Mouse (Mus musculus) C2C12 (cell line): Measurements from ENCODE around the gene Slc25a35.

Experiments
- CEBPB ChIP-seq: IDR thresholded peaks from one replicate; pipeline ENCODE4 v1.6.1; 2011; ENCODE audit warnings: low read depth, mild to moderate bottlenecking, control low read depth, moderate library complexity
- CTCF ChIP-seq: IDR thresholded peaks from one replicate; pipeline ENCODE4 v1.5.1; 2011; ENCODE audit not compliant: control insufficient read depth, insufficient read depth, insufficient read length
- FOSL1 ChIP-seq: IDR thresholded peaks from one replicate; pipeline ENCODE4 v1.8.0; 2011; ENCODE audit warnings: mild to moderate bottlenecking, low read length; ENCODE audit not compliant: poor library complexity, insufficient read depth, severe bottlenecking
- MAX ChIP-seq: IDR thresholded peaks from one replicate; pipeline ENCODE4 v1.6.1; 2011; ENCODE audit warnings: mild to moderate bottlenecking, control low read depth
- MYOD1 ChIP-seq: IDR thresholded peaks from one replicate; pipeline ENCODE4 v1.6.1; 2011; ENCODE audit warnings: low read depth; ENCODE audit not compliant: control insufficient read depth, insufficient read length
- MYOG ChIP-seq: IDR thresholded peaks from one replicate; pipeline ENCODE4 v1.6.1; 2011; ENCODE audit not compliant: control insufficient read depth, insufficient read length; ENCODE audit errors: extremely low read depth
- USF1 ChIP-seq: IDR thresholded peaks from one replicate; pipeline ENCODE4 v1.6.1; 2011; ENCODE audit warnings: low read depth, mild to moderate bottlenecking, control low read depth, moderate library complexity

- TF ChIP-seq CTCF = no peak
- no peak for TF ChIP-seq MYOD1
- TF ChIP-seq CEBPB = no peak
- TF ChIP-seq MAX = no peak
- TF ChIP-seq USF1 = no peak
- TF ChIP-seq MYOG = no peak
- no peak for TF ChIP-seq FOSL1
Observed at GRCm38 (mm10) chr11:68979320-68979733, 11.4 kb downstream of the Slc25a35 start.
